Mouse (Mus musculus): ENCODE results near the gene Panx3. TPM values are rescaled to one million over a fixed set of nuclear protein-coding genes. Genes with fewer than 3 reads are reported as not detected.

Gene Panx3
- polyA plus RNA-seq, 1 experiment from 2014 or later: 0.14 TPM

GRCm38 (mm10) chr9:37634269-37634668, 34.8 kb downstream of the Panx3 start:
- Histone ChIP-seq H3K4me1 (replicated peaks) (no peaks in the 10 kb centered on the region), H3K27me3 (replicated peaks) (no peaks in the 10 kb centered on the region), H3K4me2 (no peak overlapping the region), H3K27ac (ENCODE audit: poor library complexity, severe bottlenecking) (no peak overlapping the region), H3K9ac (no peak overlapping the region), H3K4me3 (no peak overlapping the region), H3K36me3 (no peaks in the 10 kb centered on the region), H3K9me3 (replicated peaks) (no peaks in the 10 kb centered on the region)
- no peak for ATAC-seq (ENCODE audit: insufficient number of reproducible peaks, low FRiP score)
- WGBS: 83% methylated on average over 3 of the region's 3 CpGs

- WGBS: 83% methylated on average over 2 of the region's 2 CpGs
- H3K4me3 ChIP-seq: no peak overlapping the region
- H3K4me1 ChIP-seq (replicated peaks): no peaks in the 10 kb centered on the region
- no peak overlapping the region for H3K27ac ChIP-seq (ENCODE audit: poor library complexity, severe bottlenecking)
- H3K9ac ChIP-seq: no peak overlapping the region
- no peaks in the 10 kb centered on the region for H3K9me3 ChIP-seq (replicated peaks)
- H3K4me2 ChIP-seq: no peak overlapping the region
- no peaks in the 10 kb centered on the region; the same call in 1 of the 2 replicates for H3K36me3 ChIP-seq
- H3K27me3 ChIP-seq (replicated peaks): no peaks in the 10 kb centered on the region
- no peak for ATAC-seq (ENCODE audit: insufficient number of reproducible peaks, low FRiP score)
Observed at GRCm38 (mm10) chr9:37632305-37632704, 36.7 kb downstream of the Panx3 start.

GRCm38 (mm10) chr9:37629941-37630340, 39.1 kb downstream of the Panx3 start:
- no peak overlapping the region for H3K9ac ChIP-seq
- WGBS: 74% methylated on average over 2 of the region's 2 CpGs
- no peak for ATAC-seq (ENCODE audit: insufficient number of reproducible peaks, low FRiP score)
- H3K4me3 ChIP-seq: no peak overlapping the region
- no peaks in the 10 kb centered on the region; the same call in 1 of the 2 replicates for H3K36me3 ChIP-seq
- H3K27ac ChIP-seq (ENCODE audit: poor library complexity, severe bottlenecking): no peak overlapping the region
- H3K27me3 ChIP-seq (replicated peaks): no peaks in the 10 kb centered on the region
- no peak overlapping the region for H3K4me2 ChIP-seq
- H3K4me1 ChIP-seq (replicated peaks): peaks cover 11% of the 10 kb centered on the region
- H3K9me3 ChIP-seq (replicated peaks): no peaks in the 10 kb centered on the region

GRCm38 (mm10) chr9:37628581-37628980, 40.5 kb downstream of the Panx3 start:
- Histone ChIP-seq H3K4me3 (no peak overlapping the region), H3K36me3 (no peaks in the 10 kb centered on the region; the same call in 1 of the 2 replicates), H3K9me3 (replicated peaks) (no peaks in the 10 kb centered on the region), H3K27me3 (replicated peaks) (no peaks in the 10 kb centered on the region), H3K4me2 (no peak overlapping the region), H3K4me1 (replicated peaks) (peaks cover 11% of the 10 kb centered on the region), H3K9ac (no peak overlapping the region), H3K27ac (ENCODE audit: poor library complexity, severe bottlenecking) (no peak overlapping the region)
- 74% methylated on average over 4 of the region's 4 CpGs for WGBS
- ATAC-seq (ENCODE audit: insufficient number of reproducible peaks, low FRiP score): no peak

GRCm38 (mm10) chr9:37627263-37627662, 41.8 kb downstream of the Panx3 start:
- WGBS: 90% methylated on average over 1 of the region's 1 CpGs
- no peaks in the 10 kb centered on the region; the same call in 1 of the 2 replicates for H3K36me3 ChIP-seq
- H3K4me3 ChIP-seq: no peak overlapping the region
- H3K9ac ChIP-seq: no peak overlapping the region
- no peak overlapping the region for H3K27ac ChIP-seq (ENCODE audit: poor library complexity, severe bottlenecking)
- H3K27me3 ChIP-seq (replicated peaks): no peaks in the 10 kb centered on the region
- no peak overlapping the region for H3K4me2 ChIP-seq
- peaks cover 11% of the 10 kb centered on the region for H3K4me1 ChIP-seq (replicated peaks)
- no peak for ATAC-seq (ENCODE audit: insufficient number of reproducible peaks, low FRiP score)
- H3K9me3 ChIP-seq (replicated peaks): no peaks in the 10 kb centered on the region

GRCm38 (mm10) chr9:37626103-37626567, 42.9 kb downstream of the Panx3 start:
- no peaks in the 10 kb centered on the region for H3K9me3 ChIP-seq (replicated peaks)
- H3K27ac ChIP-seq (ENCODE audit: poor library complexity, severe bottlenecking): no peak overlapping the region
- H3K36me3 ChIP-seq: no peaks in the 10 kb centered on the region; the same call in 1 of the 2 replicates
- no peak for ATAC-seq (ENCODE audit: insufficient number of reproducible peaks, low FRiP score)
- H3K4me3 ChIP-seq: no peak overlapping the region
- H3K9ac ChIP-seq: no peak overlapping the region
- H3K4me1 ChIP-seq (replicated peaks): peaks cover 11% of the 10 kb centered on the region
- H3K27me3 ChIP-seq (replicated peaks): no peaks in the 10 kb centered on the region
- WGBS: 14% methylated on average over 3 of the region's 3 CpGs
- peak overlapping the region; percentile 17; the same call in 1 of the 2 replicates for H3K4me2 ChIP-seq

GRCm38 (mm10) chr9:37625641-37626040, 43.4 kb downstream of the Panx3 start:
- no peaks in the 10 kb centered on the region for H3K9me3 ChIP-seq (replicated peaks)
- no peak overlapping the region for H3K27ac ChIP-seq (ENCODE audit: poor library complexity, severe bottlenecking)
- 23% methylated on average over 7 of the region's 7 CpGs for WGBS
- no peaks in the 10 kb centered on the region for H3K27me3 ChIP-seq (replicated peaks)
- no peak for ATAC-seq (ENCODE audit: insufficient number of reproducible peaks, low FRiP score)
- peak overlapping the region; percentile 17 for H3K4me2 ChIP-seq
- H3K9ac ChIP-seq: 0 out of 2 replicates have a peak overlapping the region, but pooled peaks have one; percentile 24
- H3K4me3 ChIP-seq: no peak overlapping the region
- H3K36me3 ChIP-seq: no peaks in the 10 kb centered on the region; the same call in 1 of the 2 replicates
- peaks cover 11% of the 10 kb centered on the region for H3K4me1 ChIP-seq (replicated peaks)

GRCm38 (mm10) chr9:37625129-37625528, 43.9 kb downstream of the Panx3 start:
- Histone ChIP-seq H3K9me3 (replicated peaks) (no peaks in the 10 kb centered on the region), H3K27me3 (replicated peaks) (no peaks in the 10 kb centered on the region), H3K27ac (ENCODE audit: poor library complexity, severe bottlenecking) (no peak overlapping the region), H3K4me2 (no peak overlapping the region), H3K4me3 (no peak overlapping the region), H3K36me3 (no peaks in the 10 kb centered on the region; the same call in 1 of the 2 replicates), H3K4me1 (replicated peaks) (peaks cover 11% of the 10 kb centered on the region), H3K9ac (no peak overlapping the region)
- WGBS: 60% methylated on average over 3 of the region's 3 CpGs
- no peak for ATAC-seq (ENCODE audit: insufficient number of reproducible peaks, low FRiP score)

- WGBS: 91% methylated on average over 1 of the region's 1 CpGs
- Histone ChIP-seq H3K4me1 (replicated peaks) (peaks cover 11% of the 10 kb centered on the region), H3K9ac (no peak overlapping the region), H3K27me3 (replicated peaks) (no peaks in the 10 kb centered on the region), H3K4me3 (no peak overlapping the region), H3K9me3 (replicated peaks) (no peaks in the 10 kb centered on the region), H3K4me2 (no peak overlapping the region), H3K27ac (ENCODE audit: poor library complexity, severe bottlenecking) (no peak overlapping the region), H3K36me3 (no peaks in the 10 kb centered on the region; the same call in 1 of the 2 replicates)
- no peak for ATAC-seq (ENCODE audit: insufficient number of reproducible peaks, low FRiP score)
Observed at GRCm38 (mm10) chr9:37624502-37624901, 44.5 kb downstream of the Panx3 start.

GRCm38 (mm10) chr9:37623981-37624380, 45.1 kb downstream of the Panx3 start:
- WGBS: 80% methylated on average over 3 of the region's 3 CpGs
- no peaks in the 10 kb centered on the region for H3K9me3 ChIP-seq (replicated peaks)
- H3K36me3 ChIP-seq: no peaks in the 10 kb centered on the region; the same call in 1 of the 2 replicates
- no peak for ATAC-seq (ENCODE audit: insufficient number of reproducible peaks, low FRiP score)
- no peaks in the 10 kb centered on the region for H3K27me3 ChIP-seq (replicated peaks)
- H3K9ac ChIP-seq: no peak overlapping the region
- no peak overlapping the region for H3K27ac ChIP-seq (ENCODE audit: poor library complexity, severe bottlenecking)
- no peak overlapping the region for H3K4me3 ChIP-seq
- H3K4me1 ChIP-seq (replicated peaks): peaks cover 11% of the 10 kb centered on the region
- H3K4me2 ChIP-seq: no peak overlapping the region

GRCm38 (mm10) chr9:37621290-37621689, 47.7 kb downstream of the Panx3 start:
- Histone ChIP-seq H3K27me3 (replicated peaks) (no peaks in the 10 kb centered on the region), H3K9ac (no peak overlapping the region), H3K36me3 (no peaks in the 10 kb centered on the region), H3K9me3 (replicated peaks) (no peaks in the 10 kb centered on the region), H3K27ac (ENCODE audit: poor library complexity, severe bottlenecking) (no peak overlapping the region), H3K4me2 (no peak overlapping the region), H3K4me1 (replicated peaks) (peaks cover 10% of the 10 kb centered on the region), H3K4me3 (no peak overlapping the region)
- 81% methylated on average over 6 of the region's 6 CpGs for WGBS
- ATAC-seq (ENCODE audit: insufficient number of reproducible peaks, low FRiP score): no peak

GRCm38 (mm10) chr9:37616770-37617169, 52.3 kb downstream of the Panx3 start:
- Histone ChIP-seq H3K4me1 (replicated peaks) (no peaks in the 10 kb centered on the region), H3K36me3 (no peaks in the 10 kb centered on the region), H3K9me3 (replicated peaks) (no peaks in the 10 kb centered on the region), H3K4me2 (no peak overlapping the region), H3K27me3 (replicated peaks) (no peaks in the 10 kb centered on the region), H3K4me3 (no peak overlapping the region), H3K27ac (ENCODE audit: poor library complexity, severe bottlenecking) (no peak overlapping the region), H3K9ac (no peak overlapping the region)
- ATAC-seq (ENCODE audit: insufficient number of reproducible peaks, low FRiP score): no peak
- 51% methylated on average over 2 of the region's 2 CpGs for WGBS
